Comparison of ENCODE assay signal across 8 mouse cellular contexts in the genomic region with DNA sequence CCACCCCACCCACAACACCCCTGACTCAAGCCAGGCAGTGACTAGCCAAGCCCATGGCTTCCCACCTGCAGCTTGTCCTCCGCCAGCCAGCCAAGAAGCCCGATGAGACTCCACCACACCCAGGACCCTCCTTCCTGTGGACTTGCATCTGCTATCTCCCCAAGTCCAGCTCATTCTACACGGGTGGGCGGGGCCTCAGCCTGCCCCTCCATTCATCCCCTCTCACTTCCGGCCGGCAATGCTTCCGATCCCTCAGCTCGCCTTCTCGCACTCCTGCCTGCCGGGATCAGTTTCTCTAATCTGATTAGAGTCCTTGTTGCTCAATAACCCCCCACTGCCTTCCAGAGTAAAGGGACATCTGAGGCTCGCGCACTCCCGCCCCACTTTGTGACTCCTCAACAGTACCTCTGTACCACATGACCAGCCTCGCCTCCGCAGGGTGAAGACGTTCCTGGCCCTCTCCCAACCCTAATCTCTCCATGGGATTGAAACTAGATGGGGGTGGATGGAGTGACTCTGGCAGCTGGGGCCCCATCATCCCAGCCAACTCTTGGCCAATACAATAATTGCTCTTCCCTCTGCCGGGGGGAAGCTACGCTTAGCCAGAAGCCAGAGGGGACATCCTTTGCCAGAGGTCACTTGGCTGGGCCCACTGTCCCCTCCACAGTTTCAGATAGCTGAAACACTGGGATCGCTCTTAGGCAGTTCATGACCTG. TPM values are rescaled to one million over a fixed set of nuclear protein-coding genes. Genes with fewer than 3 reads are reported as not detected.
DNase-seq lines count a peak whose midpoint lies in the region; ATAC-seq lines count a peak whose summit lies in the region.

No protein-coding gene starts in this region.

- 7% methylated on average over 19 of the region's 19 CpGs for WGBS in heart, embryonic 14.5 days
- 23% methylated on average over 19 of the region's 19 CpGs for WGBS in limb, embryonic 15.5 days
- WGBS in neural tube, embryonic 13.5 days = 21% methylated on average over 19 of the region's 19 CpGs

- ATAC-seq in heart, embryonic 14.5 days (ENCODE audit: insufficient number of reproducible peaks, insufficient read depth, low FRiP score, low read depth) = no peak
- ATAC-seq in limb, embryonic 15.5 days (ENCODE audit: insufficient number of reproducible peaks, low FRiP score, low TSS enrichment, low read depth) = no peak
- no peak for ATAC-seq in neural tube, embryonic 13.5 days (ENCODE audit: low read depth)

- DNase-seq in adrenal gland, adult (ENCODE audit: inconsistent age in 2 of 2, low spot score in 1 of 2) = peak; percentile 30 to 52
- no peak for DNase-seq in adrenal gland, adult 18-20 months (ENCODE audit: low spot score in 2 of 2)
- DNase-seq in adipocyte (ENCODE audit: low spot score) = peak; percentile 62
- DNase-seq in left cerebral cortex, adult 18-20 months (ENCODE audit: low spot score in 2 of 2) = no peak
- no peak for DNase-seq in frontal cortex, postnatal 14 days (ENCODE audit: low spot score in 2 of 2)

- peak overlapping the region in 1 of 2 experiments; percentile 2; a peak in 1 of 4 replicates for H3K4me3 ChIP-seq in heart, embryonic 14.5 days (ENCODE audit: control insufficient read depth in 1 of 2, insufficient read depth in 1 of 2, low read depth in 1 of 2, low read length in 2 of 2)
- H3K4me3 ChIP-seq in limb, embryonic 15.5 days = peak overlapping the region; percentile 11; the same call in 1 of the 2 replicates
- peak overlapping the region; percentile 17 for H3K4me3 ChIP-seq in neural tube, embryonic 13.5 days

- H3K4me2 ChIP-seq in heart, embryonic 14.5 days (ENCODE audit: low read length) = peak overlapping the region; percentile 30
- peak overlapping the region; percentile 19; the same call in 1 of the 2 replicates for H3K4me2 ChIP-seq in limb, embryonic 15.5 days
- peak overlapping the region; percentile 37 for H3K4me2 ChIP-seq in neural tube, embryonic 13.5 days

- H3K27ac ChIP-seq in heart, embryonic 14.5 days (replicated peaks in 1 of 2; ENCODE audit: control insufficient read depth in 1 of 2, insufficient read depth in 1 of 2, low read depth in 2 of 2, low read length in 2 of 2) = no peak overlapping the region
- H3K27ac ChIP-seq in limb, embryonic 15.5 days = no peak overlapping the region
- H3K27ac ChIP-seq in neural tube, embryonic 13.5 days (replicated peaks) = peak overlapping the region; percentile 59

- H3K4me1 ChIP-seq in heart, embryonic 14.5 days (ENCODE audit: control insufficient read depth in 2 of 2, insufficient read depth in 2 of 2, low read length in 2 of 2) = peaks cover 16 to 18% of the 10 kb centered on the region in 2 experiments
- H3K4me1 ChIP-seq in limb, embryonic 15.5 days = peaks cover 44% of the 10 kb centered on the region
- H3K4me1 ChIP-seq in neural tube, embryonic 13.5 days (replicated peaks) = peaks cover 69% of the 10 kb centered on the region

- no peaks in the 10 kb centered on the region for H3K36me3 ChIP-seq in heart, embryonic 14.5 days (ENCODE audit: control insufficient read depth, insufficient read depth, low read length)
- no peaks in the 10 kb centered on the region for H3K36me3 ChIP-seq in limb, embryonic 15.5 days
- no peaks in the 10 kb centered on the region for H3K36me3 ChIP-seq in neural tube, embryonic 13.5 days

- H3K27me3 ChIP-seq in heart, embryonic 14.5 days (ENCODE audit: control insufficient read depth, insufficient read depth, low read length) = peaks cover 58% of the 10 kb centered on the region
- H3K27me3 ChIP-seq in limb, embryonic 15.5 days = peaks cover 51% of the 10 kb centered on the region
- H3K27me3 ChIP-seq in neural tube, embryonic 13.5 days = peaks cover 27% of the 10 kb centered on the region

- H3K9me3 ChIP-seq in heart, embryonic 14.5 days (ENCODE audit: control insufficient read depth, low read length) = no peaks in the 10 kb centered on the region
- H3K9me3 ChIP-seq in limb, embryonic 15.5 days = no peaks in the 10 kb centered on the region
- H3K9me3 ChIP-seq in neural tube, embryonic 13.5 days = no peaks in the 10 kb centered on the region

- H3K9ac ChIP-seq in heart, embryonic 14.5 days (ENCODE audit: low read length) = no peak overlapping the region
- no peak overlapping the region for H3K9ac ChIP-seq in limb, embryonic 15.5 days
- peak overlapping the region; percentile 45; the same call in 1 of the 2 replicates for H3K9ac ChIP-seq in neural tube, embryonic 13.5 days

RNA-seq across cellular contexts. Expression of gene Hpca, which starts 4.1 kb away (rescaled TPM):
- total RNA-seq in adrenal gland, adult 18-20 months (2021) = 1 to 10 TPM; 2.1 to 3.1 TPM
- 0.31 and 0.47 TPM in 2 replicates for polyA plus RNA-seq in heart, embryonic 14.5 days (2014; fragmentation: Nextera tagmentation; extraction: Ambion mirVana)
- 1.4 and 1.5 TPM in 2 replicates for polyA plus RNA-seq in limb, embryonic 15.5 days (2015; fragmentation: Nextera tagmentation; extraction: Ambion mirVana)
- polyA plus RNA-seq in neural tube, embryonic 13.5 days (2015; fragmentation: Nextera tagmentation; extraction: Ambion mirVana) = 50.3 and 55.8 TPM in 2 replicates
- 100 to 1,000 TPM; 684 to 738 TPM for total RNA-seq in left cerebral cortex, adult 18-20 months (2021)

RNA-seq across cellular contexts. Expression of gene Fndc5, which starts 10.9 kb away (rescaled TPM):
- 1 to 10 TPM; 2.1 to 6.3 TPM for total RNA-seq in adrenal gland, adult 18-20 months (2021)
- polyA plus RNA-seq in heart, embryonic 14.5 days (2014; fragmentation: Nextera tagmentation; extraction: Ambion mirVana) = 11.9 and 13.7 TPM in 2 replicates
- polyA plus RNA-seq in limb, embryonic 15.5 days (2015; fragmentation: Nextera tagmentation; extraction: Ambion mirVana) = 17.4 and 22.9 TPM in 2 replicates
- 24.4 and 24.5 TPM in 2 replicates for polyA plus RNA-seq in neural tube, embryonic 13.5 days (2015; fragmentation: Nextera tagmentation; extraction: Ambion mirVana)
- total RNA-seq in left cerebral cortex, adult 18-20 months (2021) = 10 to 100 TPM; 55.0 to 63.3 TPM

RNA-seq across cellular contexts. Expression of gene Tmem54, which starts 20.5 kb away (rescaled TPM):
- total RNA-seq in adrenal gland, adult 18-20 months (2021) = not detected
- polyA plus RNA-seq in heart, embryonic 14.5 days (2014; fragmentation: Nextera tagmentation; extraction: Ambion mirVana) = not detected in 2 replicates
- polyA plus RNA-seq in limb, embryonic 15.5 days (2015; fragmentation: Nextera tagmentation; extraction: Ambion mirVana) = 27.5 and 32.3 TPM in 2 replicates
- polyA plus RNA-seq in neural tube, embryonic 13.5 days (2015; fragmentation: Nextera tagmentation; extraction: Ambion mirVana) = 0.39 TPM in 1 of 2 replicates, not detected in the other
- not detected for total RNA-seq in left cerebral cortex, adult 18-20 months (2021)

Comparison
In these comparisons a context has a peak if more than half of its experiments do, and no peak if none do; other contexts are left out.
1. DNase-seq: peak in adrenal gland, adult (2 of 2) and adipocyte (single experiment); none in adrenal gland, adult 18-20 months (0 of 2), left cerebral cortex, adult 18-20 months (0 of 2) and frontal cortex, postnatal 14 days (0 of 2).
2. RNA of gene Hpca, which starts 4.1 kb away (polyA plus RNA-seq): 50.3 to 55.8 TPM in neural tube, embryonic 13.5 days; 1.4 to 1.5 TPM in limb, embryonic 15.5 days and 0.31 to 0.47 TPM in heart, embryonic 14.5 days; every median in the first group is over 10 times any median in the second.
3. RNA of gene Tmem54, which starts 20.5 kb away (polyA plus RNA-seq): 27.5 to 32.3 TPM in limb, embryonic 15.5 days; not detected in heart, embryonic 14.5 days and 0.39 TPM in neural tube, embryonic 13.5 days; every median in the first group is over 10 times any median in the second.
4. Peak in every context shown above with its lines, with median percentiles within 50 percentile points of each other: H3K4me2 ChIP-seq.